Mouse (Mus musculus) frontal cortex, postnatal 36 days (tissue): ENCODE measurements around the gene Ephx1.
"Not testable (repeated sequence)": the region's sequence is repeated elsewhere in the genome, so short reads cannot be mapped to it uniquely, and the experiment has no call there.

Experiments used
- DNase-seq, 2 experiments: peaks; one replicate each; pipeline ENCODE4 v3.0.0; 2022; ENCODE audit warnings: low spot score in 2 of 2

Ephx1 gene

GRCm38 (mm10) chr1:181014731-181015500 lies 5.8 kb downstream of the Ephx1 start:
- DNase-seq, result no peak

DNA sequence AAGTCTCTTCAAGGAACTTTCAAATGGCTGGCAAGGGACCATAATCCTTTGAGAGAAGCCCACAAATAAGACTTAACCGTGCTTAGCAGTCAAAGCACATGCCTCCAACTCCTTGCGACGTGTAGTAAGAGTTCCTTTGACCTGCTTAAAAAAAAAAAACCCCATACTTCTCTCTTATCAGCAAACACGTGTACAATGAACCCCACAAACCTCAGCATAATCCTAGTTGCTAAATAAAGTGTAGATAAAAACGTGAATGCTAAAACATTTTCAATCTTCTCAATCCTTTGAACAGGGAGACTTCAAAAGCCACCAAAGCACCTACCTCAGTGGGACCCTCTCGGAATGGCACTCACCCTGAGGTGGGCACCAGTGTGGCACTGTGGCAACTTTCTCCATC lies 7.3 kb downstream of the Ephx1 start:
- no peak for DNase-seq

- no peak for DNase-seq
These were observed 8.3 kb downstream of the Ephx1 start for GRCm38 (mm10) chr1:181012416-181012815.

DNA sequence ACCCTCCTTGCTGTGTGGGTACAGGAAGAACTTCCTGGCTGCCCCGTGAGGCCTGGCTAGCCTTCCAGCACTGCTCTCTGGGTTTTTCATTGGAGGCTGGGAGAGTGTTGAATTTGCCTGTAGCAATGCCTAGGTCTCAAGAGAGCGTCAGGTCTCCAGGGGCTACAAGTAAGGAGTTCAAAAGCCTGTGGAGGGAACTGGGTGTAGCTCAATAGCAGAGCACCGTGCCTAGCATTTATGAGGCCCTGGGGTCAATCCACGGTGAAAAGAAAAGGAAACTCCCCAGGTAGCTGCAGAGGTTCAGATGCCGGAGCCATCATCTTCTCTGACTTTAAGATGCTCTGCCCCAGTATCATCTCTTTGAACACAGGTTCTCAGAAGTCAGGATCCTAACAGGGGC lies 9.1 kb downstream of the Ephx1 start:
- DNase-seq, result no peak

DNA sequence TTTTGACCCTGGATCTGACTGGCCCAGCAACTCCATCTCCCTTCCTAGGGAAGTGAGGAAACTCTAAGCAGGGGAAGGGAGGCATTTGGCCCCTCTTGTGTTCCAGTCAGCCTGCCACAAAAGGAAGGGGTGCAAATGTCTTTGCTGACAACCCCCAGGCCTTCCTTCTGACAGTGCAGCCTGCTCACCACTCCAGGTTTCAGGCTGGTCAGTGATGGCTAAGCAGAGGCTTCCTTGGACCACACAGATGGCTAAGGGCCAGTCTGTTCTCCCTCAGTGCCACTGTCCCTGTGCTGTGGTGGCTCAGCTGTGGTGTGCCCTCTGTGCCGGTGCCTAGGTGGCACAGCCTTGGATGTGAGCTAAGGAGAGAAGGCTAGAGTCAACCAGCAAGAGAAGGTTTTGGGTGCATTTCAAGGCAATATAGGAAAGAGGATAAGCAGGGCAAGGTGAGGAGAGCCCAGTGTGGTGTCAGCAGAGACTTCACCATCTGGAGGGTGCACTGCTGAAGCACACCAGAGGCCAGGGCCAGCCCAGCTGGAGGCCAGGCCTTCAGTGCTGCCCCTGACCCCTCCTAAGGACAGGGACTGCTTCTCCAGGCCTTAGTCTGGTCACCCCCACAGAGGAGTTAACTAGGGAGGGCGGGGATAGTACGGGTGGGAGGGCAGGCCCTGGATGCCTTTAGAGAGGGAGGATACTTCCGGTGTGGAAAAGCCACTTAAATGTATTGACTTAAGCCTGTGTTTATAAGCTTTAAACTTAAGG lies 10.4 kb downstream of the Ephx1 start:
- no peak for DNase-seq

GRCm38 (mm10) chr1:181009754-181010153 lies 10.9 kb downstream of the Ephx1 start:
- no peak for DNase-seq

GRCm38 (mm10) chr1:181009011-181009590 lies 11.6 kb downstream of the Ephx1 start:
- DNase-seq, result no peak

- no peak for DNase-seq
These were observed 12.4 kb downstream of the Ephx1 start for GRCm38 (mm10) chr1:181008266-181008665.

GRCm38 (mm10) chr1:181007831-181008230 lies 12.9 kb downstream of the Ephx1 start:
- DNase-seq, result no peak

GRCm38 (mm10) chr1:181005331-181005730 lies 15.4 kb downstream of the Ephx1 start:
- DNase-seq, result no peak

GRCm38 (mm10) chr1:181003790-181004189 lies 16.9 kb downstream of the Ephx1 start:
- DNase-seq, result no peak

DNA sequence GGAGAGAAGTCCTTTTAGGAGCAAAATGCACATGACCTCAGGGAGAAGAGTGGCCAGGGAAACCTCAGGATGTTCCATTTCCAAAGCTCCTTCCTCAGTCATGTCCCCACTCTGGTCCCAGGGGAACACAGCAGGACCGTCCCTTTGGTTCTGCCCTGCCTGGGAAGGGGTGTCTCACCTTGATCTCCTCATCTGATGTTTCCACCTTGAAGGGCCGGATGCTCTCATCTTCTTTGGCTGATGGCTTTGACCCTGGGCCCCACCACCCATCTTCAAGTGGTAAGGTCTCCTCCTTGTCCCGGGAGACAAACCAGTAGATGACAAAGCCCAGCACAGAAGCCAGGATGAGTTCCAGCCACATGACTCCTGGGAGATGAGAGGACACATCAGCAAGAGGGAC lies 19.1 kb downstream of the Ephx1 start:
- DNase-seq, result no peak

- DNase-seq, result no peak
These were observed 19.5 kb downstream of the Ephx1 start for GRCm38 (mm10) chr1:181001217-181001616.

GRCm38 (mm10) chr1:181000501-181001092 lies 20.1 kb downstream of the Ephx1 start:
- DNase-seq, result no peak

GRCm38 (mm10) chr1:180992142-180992541 lies 28.6 kb downstream of the Ephx1 start:
- peak in 1 of 2 experiments; percentile 59 for DNase-seq

DNA sequence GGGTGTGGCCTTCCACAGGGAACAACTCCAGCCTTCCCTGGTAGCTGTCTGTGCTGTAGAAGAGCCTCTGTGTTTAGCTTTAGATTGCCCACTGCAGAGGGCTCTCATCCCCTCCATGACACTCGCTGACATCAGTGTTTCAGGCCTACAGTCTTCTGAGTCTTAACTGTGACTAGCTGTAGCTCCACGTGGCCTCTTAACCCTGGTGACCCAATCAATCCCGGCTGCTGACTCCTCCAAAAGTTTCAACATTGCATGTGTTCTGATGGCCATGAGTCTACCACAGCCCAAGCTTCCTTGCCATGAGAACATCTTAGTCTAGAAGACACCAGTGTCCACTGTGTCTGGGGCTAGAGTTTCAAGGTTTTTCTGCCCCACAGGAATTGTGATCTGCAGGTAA lies 30.0 kb downstream of the Ephx1 start:
- no peak for DNase-seq

GRCm38 (mm10) chr1:180987759-180988158 lies 32.9 kb downstream of the Ephx1 start:
- peak; percentile 59 to 70 for DNase-seq

GRCm38 (mm10) chr1:180986701-180987100 lies 34.0 kb downstream of the Ephx1 start:
- DNase-seq, result no peak

GRCm38 (mm10) chr1:180981298-180982046 lies 39.2 kb downstream of the Ephx1 start:
- not testable (repeated sequence) for DNase-seq

DNA sequence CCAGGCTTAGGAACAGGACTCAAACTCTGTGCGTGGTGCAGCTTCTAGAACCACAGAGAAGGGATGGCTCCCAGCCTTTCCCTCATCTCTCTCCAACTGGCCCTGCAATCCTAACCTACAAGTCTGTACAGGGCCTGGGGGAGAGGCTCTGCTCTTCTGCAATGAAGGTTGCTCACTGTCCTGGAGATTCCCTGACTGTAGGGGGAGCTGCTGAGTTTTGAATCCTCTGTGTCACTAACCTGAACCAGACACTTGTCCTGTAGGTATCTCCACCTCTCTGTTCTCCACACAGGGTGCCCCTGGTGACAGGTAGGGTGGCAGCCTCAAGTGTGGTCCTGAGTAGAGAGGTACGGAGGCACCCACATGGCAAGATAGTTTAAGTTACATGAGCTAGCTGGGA lies 40.2 kb downstream of the Ephx1 start:
- DNase-seq, result no peak

DNA sequence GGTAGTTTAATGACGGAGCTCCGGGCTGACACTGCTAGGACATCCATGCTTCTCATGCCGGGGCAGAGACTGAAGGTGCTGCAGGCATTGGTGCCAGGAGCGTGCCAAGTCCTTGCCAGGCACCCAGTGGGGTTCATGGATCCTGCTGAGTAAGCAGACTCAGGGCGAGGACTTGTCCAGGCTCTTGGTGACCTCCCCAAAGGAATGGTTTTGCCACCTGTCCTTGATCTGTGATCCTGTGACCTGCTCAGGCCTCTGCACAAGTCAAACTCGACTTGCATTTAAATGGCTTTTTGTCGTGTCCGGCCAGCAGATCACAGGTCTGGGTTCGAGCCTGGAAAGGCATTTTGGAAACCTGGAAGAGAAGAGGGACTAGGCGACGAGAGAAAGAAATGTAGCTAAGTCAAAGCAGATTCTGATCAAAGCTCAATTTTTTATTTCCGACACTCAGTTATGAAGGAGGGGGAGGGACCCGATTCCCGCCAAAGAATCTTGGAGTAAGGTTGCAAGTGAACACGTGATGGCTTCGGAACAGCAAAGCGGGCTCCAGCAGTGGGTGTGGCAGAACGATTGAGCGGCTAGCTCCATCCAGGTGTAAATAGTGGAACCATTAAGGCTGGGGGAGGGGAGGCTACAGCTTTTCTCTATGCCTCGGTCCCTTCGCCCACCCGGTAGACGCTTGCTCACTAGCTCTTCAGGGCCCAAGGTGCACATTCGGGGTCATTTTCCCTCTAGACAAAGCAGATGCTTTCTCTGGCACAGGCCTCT lies 41.0 kb downstream of the Ephx1 start:
- no peak for DNase-seq
